Mouse (Mus musculus): ENCODE data around the gene Adgrv1. TPM values are rescaled to one million over a fixed set of nuclear protein-coding genes. Genes with fewer than 3 reads are reported as not detected.

Adgrv1 gene
- polyA plus RNA-seq, 1 experiment from 2014 or later, result 0.10 TPM

- Histone ChIP-seq H3K4me3 (replicated peaks) (no peak overlapping the region), H3K9ac (no peak overlapping the region)
- no peak for ATAC-seq (ENCODE audit: insufficient read depth)
These were observed 304.8 kb downstream of the Adgrv1 start for GRCm38 (mm10) chr13:81328181-81328580.

GRCm38 (mm10) chr13:81325606-81326215, 307.2 kb downstream of the Adgrv1 start:
- ATAC-seq (ENCODE audit: insufficient read depth), result peak; percentile 67
- Histone ChIP-seq H3K36me3 (replicated peaks) (no peaks in the 10 kb centered on the region), H3K9ac (no peak overlapping the region)

More at GRCm38 (mm10) chr13:81328181-81328580, 304.8 kb downstream of the Adgrv1 start:
- H3K9me3 ChIP-seq (replicated peaks), result no peaks in the 10 kb centered on the region
- H3K27me3 ChIP-seq, result no peaks in the 10 kb centered on the region
- peaks cover 6% of the 10 kb centered on the region; the same call in 1 of the 2 replicates for H3K4me1 ChIP-seq (replicated peaks)
- H3K4me2 ChIP-seq, result no peak overlapping the region
- no peak overlapping the region for H3K27ac ChIP-seq (replicated peaks)
- 57% methylated on average over 1 of the region's 1 CpGs for WGBS (ENCODE audit: insufficient replicate concordance)
- H3K36me3 ChIP-seq (replicated peaks), result no peaks in the 10 kb centered on the region

GRCm38 (mm10) chr13:81323546-81324316, 309.2 kb downstream of the Adgrv1 start:
- Histone ChIP-seq H3K4me1 (replicated peaks) (no peaks in the 10 kb centered on the region), H3K4me3 (replicated peaks) (no peak overlapping the region), H3K36me3 (replicated peaks) (no peaks in the 10 kb centered on the region), H3K4me2 (no peak overlapping the region), H3K27ac (replicated peaks) (no peak overlapping the region), H3K27me3 (no peaks in the 10 kb centered on the region), H3K9me3 (replicated peaks) (no peaks in the 10 kb centered on the region), H3K9ac (no peak overlapping the region)
- no peak for ATAC-seq (ENCODE audit: insufficient read depth)
- WGBS (ENCODE audit: insufficient replicate concordance), result 58% methylated on average over 3 of the region's 3 CpGs

More at GRCm38 (mm10) chr13:81325606-81326215, 307.2 kb downstream of the Adgrv1 start:
- Histone ChIP-seq H3K4me2 (no peak overlapping the region), H3K27me3 (no peaks in the 10 kb centered on the region), H3K9me3 (replicated peaks) (no peaks in the 10 kb centered on the region), H3K4me3 (replicated peaks) (no peak overlapping the region), H3K4me1 (replicated peaks) (no peaks in the 10 kb centered on the region), H3K27ac (replicated peaks) (peak overlapping the region; percentile 64)
- 46% methylated on average over 2 of the region's 2 CpGs for WGBS (ENCODE audit: insufficient replicate concordance)

- no peaks in the 10 kb centered on the region for H3K4me1 ChIP-seq (replicated peaks)
- H3K36me3 ChIP-seq (replicated peaks), result no peaks in the 10 kb centered on the region
- no peaks in the 10 kb centered on the region for H3K9me3 ChIP-seq (replicated peaks)
- ATAC-seq (ENCODE audit: insufficient read depth), result no peak
- WGBS (ENCODE audit: insufficient replicate concordance), result 58% methylated on average over 4 of the region's 4 CpGs
- H3K4me3 ChIP-seq (replicated peaks), result no peak overlapping the region
- no peak overlapping the region for H3K9ac ChIP-seq
- no peaks in the 10 kb centered on the region for H3K27me3 ChIP-seq
- no peak overlapping the region for H3K27ac ChIP-seq (replicated peaks)
- no peak overlapping the region for H3K4me2 ChIP-seq
These were observed 316.4 kb downstream of the Adgrv1 start for GRCm38 (mm10) chr13:81316581-81316980.

- Histone ChIP-seq H3K9me3 (replicated peaks) (no peaks in the 10 kb centered on the region), H3K4me2 (no peak overlapping the region), H3K4me3 (replicated peaks) (no peak overlapping the region), H3K27ac (replicated peaks) (no peak overlapping the region), H3K36me3 (replicated peaks) (no peaks in the 10 kb centered on the region), H3K4me1 (replicated peaks) (no peaks in the 10 kb centered on the region), H3K27me3 (no peaks in the 10 kb centered on the region), H3K9ac (no peak overlapping the region)
- ATAC-seq (ENCODE audit: insufficient read depth), result no peak
- WGBS (ENCODE audit: insufficient replicate concordance), result 46% methylated on average over 7 of the region's 7 CpGs
These were observed 318.4 kb downstream of the Adgrv1 start for GRCm38 (mm10) chr13:81314306-81315120.

- 49% methylated on average over 5 of the region's 5 CpGs for WGBS (ENCODE audit: insufficient replicate concordance)
- no peaks in the 10 kb centered on the region for H3K36me3 ChIP-seq (replicated peaks)
These were observed 320.8 kb downstream of the Adgrv1 start for GRCm38 (mm10) chr13:81312148-81312547.

GRCm38 (mm10) chr13:81300851-81301250, 332.1 kb downstream of the Adgrv1 start:
- Histone ChIP-seq H3K4me1 (replicated peaks) (no peaks in the 10 kb centered on the region), H3K27me3 (no peaks in the 10 kb centered on the region), H3K9ac (no peak overlapping the region), H3K36me3 (replicated peaks) (no peaks in the 10 kb centered on the region), H3K27ac (replicated peaks) (no peak overlapping the region), H3K4me2 (no peak overlapping the region), H3K9me3 (replicated peaks) (no peaks in the 10 kb centered on the region), H3K4me3 (replicated peaks) (no peak overlapping the region)
- WGBS (ENCODE audit: insufficient replicate concordance), result 53% methylated on average over 1 of the region's 1 CpGs
- no peak for ATAC-seq (ENCODE audit: insufficient read depth)

More at GRCm38 (mm10) chr13:81312148-81312547, 320.8 kb downstream of the Adgrv1 start:
- H3K9ac ChIP-seq, result no peak overlapping the region
- no peak for ATAC-seq (ENCODE audit: insufficient read depth)
- no peak overlapping the region for H3K4me2 ChIP-seq
- no peaks in the 10 kb centered on the region for H3K9me3 ChIP-seq (replicated peaks)
- H3K27me3 ChIP-seq, result no peaks in the 10 kb centered on the region
- no peak overlapping the region for H3K4me3 ChIP-seq (replicated peaks)
- H3K27ac ChIP-seq (replicated peaks), result no peak overlapping the region
- H3K4me1 ChIP-seq (replicated peaks), result no peaks in the 10 kb centered on the region

- H3K9ac ChIP-seq, result no peak overlapping the region
- H3K9me3 ChIP-seq (replicated peaks), result no peaks in the 10 kb centered on the region
- ATAC-seq (ENCODE audit: insufficient read depth), result no peak
- H3K4me1 ChIP-seq (replicated peaks), result no peaks in the 10 kb centered on the region
- H3K27me3 ChIP-seq, result no peaks in the 10 kb centered on the region
- H3K27ac ChIP-seq (replicated peaks), result no peak overlapping the region
- no peak overlapping the region for H3K4me3 ChIP-seq (replicated peaks)
- H3K4me2 ChIP-seq, result no peak overlapping the region
- no peaks in the 10 kb centered on the region for H3K36me3 ChIP-seq (replicated peaks)
- WGBS (ENCODE audit: insufficient replicate concordance), result 31% methylated on average over 1 of the region's 1 CpGs
These were observed 338.8 kb downstream of the Adgrv1 start for GRCm38 (mm10) chr13:81294106-81294505.

GRCm38 (mm10) chr13:81282193-81282592, 350.8 kb downstream of the Adgrv1 start:
- Histone ChIP-seq H3K9ac (no peak overlapping the region), H3K27ac (replicated peaks) (no peak overlapping the region), H3K4me1 (replicated peaks) (no peaks in the 10 kb centered on the region), H3K9me3 (replicated peaks) (no peaks in the 10 kb centered on the region), H3K4me3 (replicated peaks) (no peak overlapping the region), H3K4me2 (no peak overlapping the region), H3K36me3 (replicated peaks) (no peaks in the 10 kb centered on the region), H3K27me3 (no peaks in the 10 kb centered on the region)
- no peak for ATAC-seq (ENCODE audit: insufficient read depth)
- 70% methylated on average over 6 of the region's 6 CpGs for WGBS (ENCODE audit: insufficient replicate concordance)

- 70% methylated on average over 1 of the region's 1 CpGs for WGBS (ENCODE audit: insufficient replicate concordance)
- no peak for ATAC-seq (ENCODE audit: insufficient read depth)
- no peaks in the 10 kb centered on the region for H3K27me3 ChIP-seq
- H3K9ac ChIP-seq, result no peak overlapping the region
- no peaks in the 10 kb centered on the region for H3K4me1 ChIP-seq (replicated peaks)
- no peak overlapping the region for H3K4me2 ChIP-seq
- H3K27ac ChIP-seq (replicated peaks), result no peak overlapping the region
- H3K9me3 ChIP-seq (replicated peaks), result no peaks in the 10 kb centered on the region
- H3K36me3 ChIP-seq (replicated peaks), result no peaks in the 10 kb centered on the region
- H3K4me3 ChIP-seq (replicated peaks), result no peak overlapping the region
These were observed 352.2 kb downstream of the Adgrv1 start for GRCm38 (mm10) chr13:81280650-81281229.

GRCm38 (mm10) chr13:81279351-81279736, 353.6 kb downstream of the Adgrv1 start:
- Histone ChIP-seq H3K4me3 (replicated peaks) (no peak overlapping the region), H3K9ac (no peak overlapping the region), H3K27ac (replicated peaks) (no peak overlapping the region), H3K9me3 (replicated peaks) (no peaks in the 10 kb centered on the region), H3K4me2 (no peak overlapping the region), H3K27me3 (no peaks in the 10 kb centered on the region), H3K36me3 (replicated peaks) (no peaks in the 10 kb centered on the region), H3K4me1 (replicated peaks) (no peaks in the 10 kb centered on the region)
- ATAC-seq (ENCODE audit: insufficient read depth), result no peak
- 53% methylated on average over 5 of the region's 5 CpGs for WGBS (ENCODE audit: insufficient replicate concordance)

Data from liver, embryonic 15.5 days (tissue).